Mouse (Mus musculus) B cell, adult 2 months (primary cell): ENCODE measurements around the gene Gm47996.
"Not testable (repeated sequence)": the region's sequence is repeated elsewhere in the genome, so short reads cannot be mapped to it uniquely, and the experiment has no call there.

ENCODE experiments used
- DNase-seq, 2 experiments: peaks; one replicate each; pipeline ENCODE4 v3.0.0; 2022

Gm47996 gene

GRCm38 (mm10) chr1:151208944-151209343 lies 987 bp upstream of the Gm47996 start:
- DNase-seq, result not testable (repeated sequence)

GRCm38 (mm10) chr1:151211666-151212065 lies 1.7 kb downstream of the Gm47996 start:
- not testable (repeated sequence) for DNase-seq

GRCm38 (mm10) chr1:151214862-151215261 lies 4.9 kb downstream of the Gm47996 start:
- no peak for DNase-seq

GRCm38 (mm10) chr1:151215985-151216384 lies 6.1 kb downstream of the Gm47996 start:
- DNase-seq, result no peak

- DNase-seq, result no peak
These were observed 6.5 kb downstream of the Gm47996 start for GRCm38 (mm10) chr1:151216417-151216816.

GRCm38 (mm10) chr1:151219045-151219444 lies 9.1 kb downstream of the Gm47996 start:
- DNase-seq, result no peak

GRCm38 (mm10) chr1:151220098-151220497 lies 10.2 kb downstream of the Gm47996 start:
- DNase-seq, result no peak

- no peak for DNase-seq
These were observed 12.8 kb downstream of the Gm47996 start for GRCm38 (mm10) chr1:151222561-151223267.

GRCm38 (mm10) chr1:151223377-151223776 lies 13.4 kb downstream of the Gm47996 start:
- DNase-seq, result no peak

- no peak for DNase-seq
These were observed 14.6 kb downstream of the Gm47996 start for GRCm38 (mm10) chr1:151224536-151224935.

- no peak for DNase-seq
These were observed 17.6 kb downstream of the Gm47996 start for GRCm38 (mm10) chr1:151227506-151227905.

- no peak for DNase-seq
These were observed 18.5 kb downstream of the Gm47996 start for GRCm38 (mm10) chr1:151228320-151228989.

- DNase-seq, result no peak
These were observed 22.4 kb downstream of the Gm47996 start for GRCm38 (mm10) chr1:151232346-151232745.

GRCm38 (mm10) chr1:151233756-151234155 lies 23.8 kb downstream of the Gm47996 start:
- DNase-seq, result no peak

GRCm38 (mm10) chr1:151235574-151235973 lies 25.6 kb downstream of the Gm47996 start:
- no peak for DNase-seq

GRCm38 (mm10) chr1:151236141-151236930 lies 26.4 kb downstream of the Gm47996 start:
- no peak for DNase-seq

- no peak for DNase-seq
These were observed 27.8 kb downstream of the Gm47996 start for GRCm38 (mm10) chr1:151237780-151238179.

GRCm38 (mm10) chr1:151243332-151243731 lies 33.4 kb downstream of the Gm47996 start:
- DNase-seq, result no peak

GRCm38 (mm10) chr1:151244013-151244412 lies 34.1 kb downstream of the Gm47996 start:
- no peak for DNase-seq

GRCm38 (mm10) chr1:151244761-151245160 lies 34.8 kb downstream of the Gm47996 start:
- DNase-seq, result no peak

GRCm38 (mm10) chr1:151245165-151245564 lies 35.2 kb downstream of the Gm47996 start:
- DNase-seq, result no peak

- no peak for DNase-seq
These were observed 35.9 kb downstream of the Gm47996 start for GRCm38 (mm10) chr1:151245846-151246245.

GRCm38 (mm10) chr1:151250109-151250508 lies 40.2 kb downstream of the Gm47996 start:
- DNase-seq, result no peak
